Mouse (Mus musculus) neutrophil, adult 5-6 weeks (primary cell): ENCODE measurements around the gene Gm8369. TPM values are rescaled to one million over a fixed set of nuclear protein-coding genes. Genes with fewer than 3 reads are reported as not detected.
A peak's percentile ranks its signal among the peaks of the same experiment; 100 is the strongest.
"Not testable (repeated sequence)": the region's sequence is repeated elsewhere in the genome, so short reads cannot be mapped to it uniquely, and the experiment has no call there.

Experiments used
- ATAC-seq: fragments of 151-379, 151-347 bp; 2 replicates; pipeline ENCODE4 v1.8.0; 2017; ENCODE audit warnings: mild to moderate bottlenecking, moderate TSS enrichment; ENCODE audit not compliant: insufficient number of reproducible peaks, poor library complexity, low FRiP score, severe bottlenecking; ENCODE audit errors: extremely low read depth
- total RNA-seq: library from RNA; stranded (forward); fragments of 200-1000 nt; gene quantifications from 2 replicates; pipeline ENCODE4 v1.2.3, GENCODE M21; 2017

The Gm8369 gene
- 335 and 348 TPM in 2 replicates for total RNA-seq

DNA sequence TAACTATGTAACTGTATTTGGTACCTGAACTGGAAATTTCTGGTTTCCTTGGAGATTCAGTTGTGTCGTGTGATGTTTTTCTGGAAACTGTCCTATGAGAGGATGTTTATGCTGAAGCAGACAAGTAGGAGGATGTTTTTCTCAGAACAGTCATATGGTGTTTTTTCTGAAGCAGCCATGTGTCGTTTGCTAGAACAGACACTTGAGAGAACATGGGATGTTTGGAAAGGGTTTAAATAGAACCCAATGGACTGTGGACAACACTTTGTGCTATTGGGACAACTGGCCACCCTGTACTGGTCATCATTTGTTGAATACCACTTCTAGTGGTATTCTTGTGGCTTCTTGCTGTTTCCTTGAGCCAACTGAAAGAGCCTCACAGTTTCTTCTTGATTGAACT lies at the start of gene Gm8369:
Gm8369 (plus strand) TSS at position 193 of the 400 bp plus-strand sequence.
- peak; percentile 53 for ATAC-seq

GRCm38 (mm10) chr19:11443338-11443737 lies 42.4 kb upstream of the Gm8369 start, which contains the start of gene Ms4a4b:
Gene Ms4a4b (plus strand): TSS chr19:11443553.
- no peak for ATAC-seq

DNA sequence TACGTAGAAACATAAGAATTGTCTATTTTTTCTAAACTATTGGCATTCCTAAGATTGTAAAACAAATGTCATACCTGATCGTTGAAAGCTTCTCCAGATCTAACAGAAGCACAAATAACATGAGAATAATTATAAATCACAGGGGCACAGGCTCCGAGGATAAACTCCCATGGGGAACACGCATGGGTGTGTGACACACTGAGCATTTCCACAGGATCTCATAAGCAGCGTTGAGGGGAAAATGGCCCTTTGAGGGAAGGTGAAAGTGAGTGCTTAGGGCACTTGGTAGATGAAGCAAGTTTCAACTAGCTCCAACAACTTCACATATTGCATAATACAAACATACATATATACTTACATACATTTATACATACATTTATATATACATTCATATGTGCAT lies 41.8 kb upstream of the Gm8369 start:
- ATAC-seq: no peak

GRCm38 (mm10) chr19:11447238-11447637 lies 38.5 kb upstream of the Gm8369 start:
- no peak for ATAC-seq

DNA sequence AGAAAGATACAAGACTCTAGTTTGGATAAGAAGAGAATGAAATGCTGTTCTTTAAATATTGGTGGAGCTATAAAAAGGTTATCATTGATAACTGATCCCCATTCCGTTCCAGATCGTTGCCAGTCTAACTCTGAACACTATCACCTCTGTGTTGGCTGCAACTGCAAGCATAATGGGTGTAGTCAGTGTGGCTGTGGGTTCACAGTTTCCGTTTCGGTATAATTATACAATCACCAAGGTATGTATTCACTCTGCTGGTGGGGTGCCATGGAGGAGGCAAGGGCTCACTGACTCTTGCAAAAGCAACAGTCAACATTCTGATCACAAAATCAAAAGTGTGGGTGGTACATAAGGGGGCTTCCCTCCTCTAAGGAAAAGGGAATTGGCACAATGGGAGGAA lies 26.7 kb upstream of the Gm8369 start:
- not testable (repeated sequence) for ATAC-seq

DNA sequence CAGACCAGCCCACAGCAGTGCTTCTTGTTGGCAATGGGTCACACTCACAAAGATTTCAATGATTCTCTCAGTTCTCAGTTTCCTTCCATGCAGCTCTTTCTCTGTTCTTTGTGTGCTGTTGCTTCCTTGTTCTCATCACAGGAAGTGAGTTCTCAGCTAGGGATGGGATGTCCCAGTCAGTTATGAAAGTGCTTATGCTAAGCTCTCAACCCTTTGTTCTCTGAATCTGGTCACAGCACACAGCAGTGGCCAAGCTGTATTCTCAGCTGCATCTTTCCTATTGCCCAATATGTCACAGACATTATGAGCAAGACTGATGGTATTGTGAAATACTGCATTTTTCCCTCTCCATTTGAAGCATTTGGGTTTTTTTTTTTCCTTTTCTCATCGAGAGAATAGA lies 20.9 kb upstream of the Gm8369 start:
- ATAC-seq: peak; percentile 13; the same call in 1 of the 2 replicates

DNA sequence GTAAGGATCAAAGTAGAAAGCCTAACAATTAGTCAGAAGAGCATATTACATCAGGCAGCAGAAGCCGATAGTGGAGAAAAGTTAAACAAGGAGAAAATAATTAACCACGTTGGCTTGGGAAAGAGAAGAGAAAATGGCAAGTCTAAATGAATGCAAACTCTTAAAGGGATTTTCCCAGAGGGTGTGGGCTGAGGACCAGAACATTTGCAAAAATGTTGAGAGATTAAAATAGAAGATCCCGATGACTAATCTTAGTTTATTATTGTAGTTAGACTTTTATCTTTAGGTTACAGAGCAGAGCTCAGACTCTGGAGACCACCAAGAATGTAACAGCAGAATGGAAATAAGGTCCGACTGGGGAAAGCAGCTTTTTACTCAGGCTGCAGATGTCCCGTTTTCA lies 19.3 kb upstream of the Gm8369 start:
- no peak for ATAC-seq

GRCm38 (mm10) chr19:11468361-11468760 lies 17.4 kb upstream of the Gm8369 start:
- not testable (repeated sequence) for ATAC-seq

- peak; percentile 44 for ATAC-seq
These were observed 16.5 kb upstream of the Gm8369 start, which contains the start of gene Ms4a6c for GRCm38 (mm10) chr19:11469215-11469614. Gene Ms4a6c (plus strand): TSS chr19:11469366.

- no peak for ATAC-seq
These were observed 6.0 kb upstream of the Gm8369 start for GRCm38 (mm10) chr19:11479714-11480113.

- ATAC-seq: no peak
These were observed 3.1 kb upstream of the Gm8369 start for GRCm38 (mm10) chr19:11482684-11483083.

- ATAC-seq: no peak
These were observed 1.8 kb upstream of the Gm8369 start for GRCm38 (mm10) chr19:11483941-11484340.

GRCm38 (mm10) chr19:11484388-11484787 lies 1.4 kb upstream of the Gm8369 start:
- peak; percentile 10; the same call in 1 of the 2 replicates for ATAC-seq

DNA sequence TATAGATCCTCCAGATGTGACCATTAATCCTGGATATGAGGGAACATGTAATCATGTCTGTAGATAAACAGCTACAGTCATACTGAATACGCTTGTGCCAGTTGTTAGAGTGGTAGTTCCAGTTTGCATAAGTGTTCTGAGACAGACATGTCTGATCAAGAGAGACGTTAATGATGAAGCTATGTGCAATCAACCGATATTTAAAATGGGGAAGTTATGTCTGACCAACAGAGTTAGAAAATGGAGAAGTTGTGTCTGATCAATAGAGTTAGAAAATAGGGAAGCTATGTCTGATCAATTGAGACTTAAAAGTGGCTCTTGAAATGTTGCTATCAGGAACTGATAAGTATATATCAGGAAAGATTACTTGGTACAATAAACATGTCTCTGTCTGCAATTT lies 472 bp upstream of the Gm8369 start:
- ATAC-seq: peak; percentile 71

GRCm38 (mm10) chr19:11486599-11486998 lies 861 bp downstream of the Gm8369 start:
- no peak for ATAC-seq

GRCm38 (mm10) chr19:11491406-11492189 lies 5.9 kb downstream of the Gm8369 start:
- ATAC-seq: peak; percentile 67

DNA sequence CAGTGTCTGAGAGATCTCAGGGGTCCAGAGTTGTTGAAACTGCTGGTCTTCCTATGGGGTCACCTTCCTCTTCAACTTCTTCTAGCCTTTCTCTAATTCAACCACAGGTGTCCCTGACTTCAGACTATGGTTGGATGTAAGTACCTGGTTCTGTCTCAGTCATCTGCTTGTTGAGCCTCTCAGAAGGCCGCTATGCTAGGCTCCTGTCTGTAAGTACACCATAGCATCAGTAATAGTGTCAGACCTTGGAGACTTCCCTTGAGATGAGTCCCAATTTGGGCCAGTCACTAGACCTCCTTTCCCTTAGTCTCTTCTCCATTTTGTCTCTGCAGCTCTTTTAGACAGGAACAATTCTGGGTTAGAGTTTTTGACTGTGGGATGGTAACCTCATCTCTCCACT lies 6.9 kb downstream of the Gm8369 start:
- no peak for ATAC-seq

- ATAC-seq: peak; percentile 49; the same call in 1 of the 2 replicates
These were observed 8.8 kb downstream of the Gm8369 start for GRCm38 (mm10) chr19:11494519-11494918.

- no peak for ATAC-seq
These were observed 10.6 kb downstream of the Gm8369 start for GRCm38 (mm10) chr19:11496361-11496760.

DNA sequence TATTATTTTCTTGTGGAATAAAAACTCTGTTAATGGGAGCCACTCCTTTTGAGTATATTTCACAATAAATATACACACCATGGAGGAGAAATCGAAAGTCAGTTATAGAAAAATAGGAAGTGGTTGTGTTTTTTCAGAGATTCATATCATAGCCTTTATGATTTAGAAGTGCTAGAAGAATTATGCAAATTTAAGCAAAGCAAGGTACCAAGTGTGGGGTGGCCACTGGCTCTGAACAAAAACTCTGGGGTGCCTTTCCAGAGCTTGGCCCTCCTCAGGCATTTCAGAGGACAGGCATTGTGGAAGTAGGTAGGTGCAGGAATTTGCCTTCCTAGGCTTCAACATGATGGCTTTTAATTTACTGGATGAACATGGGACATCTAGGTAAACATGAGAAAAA lies 11.6 kb downstream of the Gm8369 start:
- peak; percentile 50 for ATAC-seq

- ATAC-seq: peak; percentile 45; the same call in 1 of the 2 replicates
These were observed 15.1 kb downstream of the Gm8369 start for GRCm38 (mm10) chr19:11500796-11501195.
